Mouse (Mus musculus): ENCODE data around the gene Stox1. TPM values are rescaled to one million over a fixed set of nuclear protein-coding genes. Genes with fewer than 3 reads are reported as not detected.

Gene Stox1
- total RNA-seq, 1 experiment from 2014 or later: not detected

- ATAC-seq (replicated peaks; ENCODE audit: insufficient number of reproducible peaks, low FRiP score, low TSS enrichment, poor library complexity, severe bottlenecking): no peak
These were observed 56.7 kb downstream of the Stox1 start for GRCm38 (mm10) chr10:62669245-62669644.

DNA sequence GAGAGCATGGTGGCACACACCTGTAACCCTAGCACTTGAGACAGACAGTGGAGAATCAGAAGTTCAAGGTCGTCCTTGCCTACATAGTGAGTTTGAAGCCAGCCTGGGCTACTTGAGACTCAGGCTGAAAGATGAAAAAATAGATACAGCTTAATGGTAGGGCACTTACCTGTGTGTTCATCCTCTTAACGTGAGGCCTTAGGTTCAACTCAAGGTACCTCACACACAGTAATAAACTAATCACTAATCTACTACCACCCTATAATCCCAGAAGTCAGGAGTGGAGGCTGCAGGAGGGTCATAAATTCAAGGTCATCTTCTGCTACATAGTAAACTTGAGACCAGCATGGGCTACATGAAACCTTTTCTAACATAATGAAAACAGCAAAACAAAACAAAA, 57.5 kb downstream of the Stox1 start:
- ATAC-seq (replicated peaks; ENCODE audit: insufficient number of reproducible peaks, low FRiP score, low TSS enrichment, poor library complexity, severe bottlenecking): no peak

- ATAC-seq (replicated peaks; ENCODE audit: insufficient number of reproducible peaks, low FRiP score, low TSS enrichment, poor library complexity, severe bottlenecking): no peak
These were observed 57.9 kb downstream of the Stox1 start for GRCm38 (mm10) chr10:62668043-62668442.

DNA sequence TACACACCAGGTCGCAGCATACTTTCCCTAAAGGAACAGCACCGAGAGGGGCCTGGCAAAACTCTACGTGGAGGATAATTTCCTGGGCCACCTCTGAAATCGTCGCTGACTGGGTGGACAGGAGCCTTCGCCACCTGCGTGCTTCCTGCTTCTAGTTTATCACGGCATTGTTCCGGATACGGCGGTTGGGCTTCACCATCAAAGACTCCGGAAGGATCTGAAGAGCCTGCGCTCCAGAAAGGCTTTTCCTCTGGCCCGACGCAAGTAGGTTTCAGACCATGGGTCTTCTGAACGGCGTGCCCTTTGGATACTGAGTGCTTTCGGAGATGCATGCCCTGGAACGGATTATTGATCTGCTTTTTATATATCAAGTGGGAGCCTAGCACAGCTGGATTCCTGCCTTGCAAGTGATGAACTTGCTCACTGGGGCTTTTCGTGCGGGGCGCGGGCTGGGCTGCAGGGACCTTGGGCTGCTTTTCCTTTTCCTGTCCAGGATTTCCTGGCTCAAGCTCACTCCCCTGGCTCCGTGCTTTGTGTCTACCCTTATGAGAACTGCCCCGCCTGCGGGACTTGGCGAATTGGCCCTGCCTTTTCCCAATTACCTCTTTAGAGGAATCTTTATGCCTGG, 60.9 kb downstream of the Stox1 start:
- ATAC-seq (replicated peaks; ENCODE audit: insufficient number of reproducible peaks, low FRiP score, low TSS enrichment, poor library complexity, severe bottlenecking): 0 out of 2 replicates have a peak, but pooled peaks have one; percentile 13

DNA sequence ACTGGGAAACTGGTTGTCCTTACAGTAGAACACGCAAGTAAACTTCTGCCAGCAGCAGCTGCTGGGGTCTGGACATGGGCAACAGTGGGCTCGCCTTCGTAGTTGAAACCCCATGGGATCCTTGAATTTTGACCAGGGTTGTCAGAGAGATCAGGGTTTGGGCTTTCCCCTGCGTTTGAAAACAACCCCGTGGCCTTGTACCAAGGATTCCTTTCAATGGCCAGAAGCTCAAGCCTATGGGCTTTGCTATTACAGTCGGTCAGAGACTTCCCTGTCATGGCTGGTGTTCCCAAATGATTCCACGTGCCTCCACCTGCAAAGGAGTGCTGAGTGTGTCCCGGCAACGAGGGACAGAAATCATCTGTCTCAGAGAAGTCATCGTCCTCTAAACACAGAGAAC, 61.8 kb downstream of the Stox1 start:
- ATAC-seq (replicated peaks; ENCODE audit: insufficient number of reproducible peaks, low FRiP score, low TSS enrichment, poor library complexity, severe bottlenecking): no peak

DNA sequence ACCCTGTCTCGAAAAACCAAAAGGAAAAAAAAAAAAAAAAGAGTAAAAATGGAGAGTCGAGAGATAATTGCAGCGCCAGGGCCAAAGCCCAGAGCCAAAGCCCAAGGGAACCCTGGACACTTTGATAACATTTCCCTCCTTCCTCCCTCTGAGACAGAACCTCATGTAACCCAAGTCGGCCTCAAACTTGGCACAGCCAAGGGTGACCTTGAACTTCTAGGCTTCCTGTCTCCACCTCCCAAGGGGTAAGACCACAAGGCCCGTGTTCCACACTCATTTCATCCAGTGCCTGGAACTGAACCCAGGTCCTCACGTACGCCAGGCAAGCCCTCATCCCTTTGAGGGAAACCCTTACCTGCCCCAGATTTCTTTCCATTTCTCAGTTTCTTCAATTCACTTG, 69.2 kb downstream of the Stox1 start:
- ATAC-seq (replicated peaks; ENCODE audit: insufficient number of reproducible peaks, low FRiP score, low TSS enrichment, poor library complexity, severe bottlenecking): no peak

DNA sequence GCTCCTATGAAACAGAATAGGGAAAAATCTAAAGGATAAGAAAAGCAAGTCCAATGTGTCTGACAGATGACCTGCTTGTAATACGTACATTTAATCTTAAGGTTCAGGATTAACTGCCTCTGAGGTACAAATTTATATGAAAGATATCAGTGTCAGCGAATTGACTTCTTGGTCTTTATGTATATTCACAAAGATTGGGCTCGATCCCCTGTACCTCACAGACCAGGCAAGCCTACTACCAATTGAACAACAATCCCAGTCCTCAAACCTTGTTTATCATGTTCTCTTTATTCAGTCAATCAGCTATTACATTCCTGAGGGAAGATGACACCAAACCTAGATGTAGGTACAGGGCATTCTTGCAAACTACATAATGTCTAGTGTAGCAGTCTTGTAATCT, 74.0 kb downstream of the Stox1 start:
- no peak for ATAC-seq (replicated peaks; ENCODE audit: insufficient number of reproducible peaks, low FRiP score, low TSS enrichment, poor library complexity, severe bottlenecking)

DNA sequence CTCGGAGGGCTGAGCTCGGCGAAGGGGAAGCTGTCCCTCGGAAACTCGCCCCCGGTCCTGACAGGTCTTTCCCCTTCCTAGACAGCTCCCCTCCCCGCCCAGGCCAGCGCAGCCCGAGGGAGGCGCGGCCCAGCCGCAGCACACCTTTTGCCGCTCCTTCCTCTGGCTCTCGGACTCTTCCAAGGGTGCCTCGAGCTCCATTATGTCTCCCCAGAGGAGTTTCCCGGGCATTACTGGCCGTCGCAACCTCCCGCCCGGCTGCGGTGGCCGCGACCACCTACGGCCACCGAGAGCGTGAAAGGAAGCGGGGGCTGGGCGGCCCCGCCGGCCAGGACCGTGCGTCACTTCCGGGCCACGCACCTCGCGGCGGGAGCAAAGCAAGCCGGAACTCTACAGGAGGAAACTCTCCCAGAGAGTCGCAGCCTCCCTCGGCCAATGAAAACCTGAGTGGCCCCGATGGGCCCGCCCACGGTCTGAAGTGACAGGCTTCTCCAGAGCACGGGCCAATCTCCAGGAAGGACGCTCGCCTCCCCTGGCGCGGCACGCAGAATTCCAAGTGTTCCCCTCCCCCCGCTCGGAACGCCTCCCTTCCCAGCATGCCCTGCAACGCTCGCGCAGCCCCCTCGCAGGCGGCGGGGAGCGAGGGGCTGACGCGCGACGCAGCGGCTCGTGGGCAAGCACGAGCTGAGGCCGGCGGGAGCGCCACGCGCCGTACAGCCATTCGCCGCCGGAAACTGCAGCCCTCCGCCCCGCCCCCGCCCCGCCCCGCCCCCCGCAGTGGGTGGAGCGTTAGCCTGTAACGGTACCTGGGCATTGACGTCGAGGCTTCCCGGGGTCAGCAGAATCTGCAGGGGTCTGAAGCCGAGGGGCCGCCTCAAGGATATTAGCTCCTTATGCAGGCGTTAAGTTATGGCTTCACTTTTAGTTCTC, 74.8 kb downstream of the Stox1 start, which contains the start of gene Ddx50:
TSS of gene Ddx50 (minus strand) at position 338 of the 930 bp plus-strand sequence.
- peak; percentile 98 for ATAC-seq (replicated peaks; ENCODE audit: insufficient number of reproducible peaks, low FRiP score, low TSS enrichment, poor library complexity, severe bottlenecking)

DNA sequence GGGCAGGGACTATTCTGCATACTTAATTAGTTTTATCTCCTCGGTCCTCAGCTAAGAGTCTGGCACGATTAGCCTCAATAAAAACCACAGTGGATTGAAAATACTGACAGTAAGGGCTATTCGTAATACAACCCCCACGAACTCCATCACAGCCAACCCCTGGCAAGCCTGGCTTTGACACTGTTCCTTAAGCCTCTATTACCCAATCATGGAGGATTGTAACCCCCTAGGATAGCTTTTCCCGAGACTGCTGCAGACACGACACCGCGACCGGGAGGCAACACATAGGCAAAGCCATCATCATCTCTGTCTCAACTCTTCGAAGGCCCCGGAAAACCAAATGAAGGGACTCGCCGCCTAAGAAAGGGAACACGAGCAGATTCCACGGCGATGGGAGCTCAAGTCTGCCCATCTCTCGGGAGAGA, 75.6 kb downstream of the Stox1 start:
- no peak for ATAC-seq (replicated peaks; ENCODE audit: insufficient number of reproducible peaks, low FRiP score, low TSS enrichment, poor library complexity, severe bottlenecking)

Other genes with a start within 250 kb of the Stox1 start
- gene Vps26a, start 239.3 kb downstream of the Stox1 start, total RNA-seq (2017): 86.6 to 110 TPM (median 102 TPM) in 3 replicates
- gene Srgn, start 198.7 kb downstream of the Stox1 start, total RNA-seq (2017): 1,192 to 2,405 TPM (median 1,864 TPM) in 3 replicates
- 8.9 to 19.4 TPM (median 13.1 TPM) in 3 replicates for gene Kif1bp, start 147.7 kb downstream of the Stox1 start, total RNA-seq (2017)
- gene Ddx21, start 123.8 kb downstream of the Stox1 start, total RNA-seq (2017): 120 to 158 TPM (median 138 TPM) in 3 replicates
- gene Ddx50, start 74.9 kb downstream of the Stox1 start, total RNA-seq (2017): 87.7 to 122 TPM (median 98.2 TPM) in 3 replicates
- gene Ccar1, start 66.2 kb upstream of the Stox1 start, total RNA-seq (2017): 121 to 145 TPM (median 121 TPM) in 3 replicates
- gene Tet1, start 182.9 kb upstream of the Stox1 start, total RNA-seq (2017): 0.10 to 3.2 TPM (median 0.85 TPM) in 3 replicates
- gene Slc25a16, start 194.5 kb upstream of the Stox1 start, total RNA-seq (2017): 19.2 to 25.3 TPM (median 20.8 TPM) in 3 replicates
- gene Dna2, start 220.9 kb upstream of the Stox1 start, total RNA-seq (2017): 53.3 to 72.9 TPM (median 67.8 TPM) in 3 replicates

All from monocyte, adult 5-6 weeks (primary cell).